Mouse (Mus musculus) regulatory T cell (primary cell): ENCODE data around the gene Fcrls.

Source experiments
- in situ Hi-C: fragments of 300-600 bp; cut with MboI, MseI; formaldehyde crosslinking; loops from one replicate; pipeline ENCODE4 v1.15.1; 2025; ENCODE audit warnings: high pct_unique_total_duplicates

Fcrls gene

DNA sequence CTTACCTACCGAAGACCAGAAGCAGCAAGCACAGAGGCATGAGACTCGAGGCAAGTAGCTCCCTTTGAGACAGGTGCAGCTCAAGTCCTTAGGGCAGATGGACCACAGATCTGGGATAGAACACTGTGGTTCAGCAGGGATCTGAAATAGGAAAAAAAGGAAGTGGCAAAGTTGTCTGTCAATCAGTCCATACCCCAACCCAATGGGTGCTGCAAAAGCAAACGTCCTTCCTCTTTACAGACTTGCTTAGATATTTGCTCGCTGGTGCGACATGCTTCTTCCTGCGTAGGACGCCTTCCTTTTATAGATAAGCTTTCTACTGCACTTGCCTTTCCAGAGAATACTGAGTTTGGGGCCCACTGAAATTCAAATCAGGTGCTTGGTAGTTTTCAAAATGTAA is at the start of gene Fcrls:
TSS of gene Fcrls (minus strand) at position 303 of the 400 bp plus-strand sequence.
- in situ Hi-C loops: no loop called here

DNA sequence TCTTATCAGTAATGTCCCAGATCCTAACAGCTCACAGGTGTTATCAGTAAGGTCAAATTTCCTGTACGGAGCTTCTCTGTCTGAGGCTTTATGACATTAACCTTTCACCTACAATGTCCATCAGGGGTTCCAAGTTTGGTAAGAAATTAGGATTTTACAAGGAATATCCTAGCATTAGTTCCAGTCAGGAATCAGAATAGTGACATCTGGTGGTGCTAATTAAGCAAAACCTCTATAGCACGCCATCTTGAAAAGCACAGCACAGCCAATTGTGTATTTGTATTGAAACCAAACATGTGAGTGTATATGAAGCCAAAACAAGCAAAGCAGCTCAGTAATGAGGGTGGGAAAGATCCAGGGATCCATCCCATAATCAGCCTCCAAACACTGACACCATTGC is 46.4 kb upstream of the Fcrls start:
- in situ Hi-C loops: no loop called here

DNA sequence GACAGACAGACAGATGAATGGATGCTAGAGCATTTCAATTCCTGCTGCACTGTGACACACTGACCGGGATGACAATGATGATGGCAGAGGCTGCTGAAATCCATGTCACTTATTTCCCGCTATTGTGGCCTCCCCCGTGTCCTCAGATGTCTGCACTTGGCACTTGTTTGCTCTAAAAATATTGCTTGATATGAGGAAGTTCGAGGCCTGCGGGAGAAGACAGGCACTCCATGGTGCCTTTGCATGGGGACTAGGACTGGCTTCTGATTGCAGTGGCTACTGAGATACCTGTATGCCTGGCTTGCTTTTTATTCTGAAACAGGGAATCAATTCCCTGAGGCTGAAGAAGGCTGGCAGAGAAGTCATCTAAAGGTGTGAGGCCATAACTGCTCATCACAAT is 36.4 kb upstream of the Fcrls start:
- in situ Hi-C loops: no loop called here

DNA sequence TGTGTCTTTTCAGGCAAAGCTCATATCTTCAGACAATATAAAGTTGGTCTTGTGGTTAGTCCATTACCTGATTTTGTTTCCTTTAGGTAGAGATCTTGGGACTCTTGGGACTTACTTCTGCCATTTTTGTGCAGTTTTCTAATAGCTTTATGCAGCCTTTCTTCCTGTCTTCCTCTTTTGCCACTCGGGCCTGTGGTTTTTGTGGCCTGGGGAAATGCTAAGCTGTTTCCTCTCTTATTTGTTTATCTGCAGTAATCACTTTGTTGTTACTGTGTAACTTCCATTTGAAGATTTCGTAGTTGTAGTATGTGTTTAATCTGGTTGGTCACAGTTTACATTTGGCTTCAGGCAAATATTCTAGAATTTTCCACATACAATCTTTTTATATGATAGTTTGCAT is 10.8 kb upstream of the Fcrls start:
- in situ Hi-C loops: no loop called here

DNA sequence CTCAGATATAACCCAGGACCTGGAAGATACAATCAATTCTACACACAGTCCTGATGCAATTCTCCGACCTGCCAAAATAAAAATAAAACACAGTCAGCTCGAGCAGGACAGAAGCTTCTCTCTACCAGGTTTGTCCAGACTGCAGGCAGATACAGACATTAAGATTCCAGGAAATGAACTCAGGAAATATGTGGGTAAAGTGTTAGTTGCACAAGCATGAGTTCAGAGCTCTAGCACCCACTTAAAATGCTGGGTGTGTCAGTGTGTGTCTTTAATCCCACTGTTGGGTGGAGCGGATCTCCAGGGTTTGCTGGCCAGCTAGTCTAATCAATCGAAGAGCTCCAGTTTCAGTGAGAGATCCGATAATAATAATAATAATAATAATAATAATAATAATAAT is 3.0 kb upstream of the Fcrls start:
- in situ Hi-C loops: no loop called here

DNA sequence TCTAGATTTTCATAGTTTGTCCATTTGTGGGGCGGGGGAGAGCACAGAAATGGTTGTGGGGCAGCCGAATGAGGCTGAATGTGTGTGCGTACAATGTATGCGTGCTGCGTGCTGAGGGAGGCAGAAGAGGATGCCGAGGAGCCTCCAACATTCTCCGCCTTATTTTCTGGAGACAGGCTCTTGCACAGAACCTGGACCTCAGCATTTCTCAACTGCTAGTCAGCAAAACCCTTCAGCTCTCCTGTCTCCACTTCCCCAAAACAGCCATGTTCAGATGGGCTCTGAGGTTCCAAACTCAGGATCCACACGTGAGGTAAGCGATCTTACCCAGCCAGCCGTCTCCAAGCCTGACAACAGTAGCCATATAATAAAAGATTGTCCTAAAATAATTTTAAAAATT is 8.3 kb downstream of the Fcrls start:
- in situ Hi-C loops: no loop called here

DNA sequence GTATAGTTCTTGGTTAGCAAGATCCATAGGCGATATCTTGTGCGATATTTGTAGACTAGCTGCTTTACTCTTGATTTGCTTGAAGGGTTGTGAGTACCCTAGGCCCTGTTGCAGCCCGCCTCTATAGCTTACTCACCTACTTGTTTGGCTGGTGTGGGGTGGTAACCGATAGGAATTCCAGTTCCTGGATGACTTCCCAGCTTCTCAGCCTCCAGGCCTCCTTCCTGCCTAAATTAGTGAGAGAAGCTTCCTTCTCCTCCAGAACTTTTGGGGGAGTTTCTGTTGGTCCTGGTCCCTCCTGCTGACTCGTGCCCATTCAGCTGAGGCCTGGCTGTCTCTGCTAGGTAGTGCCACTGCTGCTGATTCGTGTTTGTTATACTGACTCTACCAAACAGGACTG is 14.0 kb downstream of the Fcrls start:
- in situ Hi-C loops: loop anchor here (10.0 kb wide), 1 partner anchor 315 kb away; no protein-coding TSS in a partner anchor

DNA sequence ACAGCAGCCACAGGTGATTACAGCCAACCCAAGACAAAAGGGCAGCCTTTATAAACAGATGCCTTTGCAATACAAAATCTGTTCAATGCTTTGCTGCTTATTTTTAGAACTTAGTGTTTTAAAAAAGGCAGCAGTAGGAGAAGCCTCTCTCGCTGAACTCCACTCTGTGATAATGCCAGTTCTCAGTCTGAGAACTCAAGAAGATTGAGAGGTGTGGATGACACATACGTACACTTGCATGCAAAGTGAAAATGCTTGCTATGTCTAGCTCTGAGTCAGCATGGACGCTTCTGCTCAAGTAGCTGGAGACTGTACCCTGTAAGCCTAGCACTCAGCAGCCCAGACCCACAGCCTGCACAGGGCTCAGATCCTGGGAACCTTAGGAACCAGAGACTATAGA is 16.2 kb downstream of the Fcrls start:
- in situ Hi-C loops: loop anchor here (10.0 kb wide), 1 partner anchor 318 kb away; no protein-coding TSS in a partner anchor

DNA sequence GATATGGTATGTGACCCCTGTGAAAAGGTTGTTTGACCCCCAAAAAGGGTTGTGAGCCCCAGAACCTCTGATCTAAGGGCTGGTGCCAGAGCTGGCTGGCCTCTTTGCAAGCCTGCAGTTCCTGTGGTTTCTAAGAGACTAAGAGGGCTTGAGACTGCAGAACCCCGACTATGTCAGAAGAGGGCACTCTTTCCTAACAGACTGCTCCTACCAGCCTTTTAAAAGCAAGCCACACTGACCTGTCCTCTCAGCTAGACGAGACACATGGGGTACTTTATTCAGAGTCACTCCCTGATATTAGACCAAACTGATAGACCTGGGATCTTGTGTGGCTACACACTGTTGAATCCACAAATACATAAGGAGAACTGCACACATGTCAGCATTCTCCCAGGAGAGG is 19.9 kb downstream of the Fcrls start:
- in situ Hi-C loops: loop anchor here (5.0 to 10.0 kb wide), 3 partner anchors 169 to 321 kb away; no protein-coding TSS in a partner anchor

DNA sequence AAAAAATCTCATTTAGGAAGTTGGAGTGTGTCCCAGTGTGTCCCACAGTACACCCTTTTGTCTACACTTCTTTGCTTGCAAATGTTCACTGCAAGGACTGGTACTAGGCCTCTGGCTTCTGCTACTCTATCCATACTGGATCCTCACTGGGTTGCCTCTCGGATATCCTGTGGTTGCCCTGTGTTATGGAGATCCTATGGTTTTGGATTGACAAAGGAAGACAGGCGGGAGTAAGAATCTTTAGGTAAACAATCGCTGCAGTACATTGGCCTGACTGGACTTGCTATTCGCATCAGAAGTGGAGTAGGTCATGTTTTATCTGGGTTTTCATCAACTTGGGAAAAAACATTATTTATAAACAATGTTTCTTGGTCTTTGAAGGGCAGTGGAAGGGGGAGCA is 22.6 kb downstream of the Fcrls start:
- in situ Hi-C loops: loop anchor here (5.0 to 10.0 kb wide), 3 partner anchors 171 to 324 kb away; no protein-coding TSS in a partner anchor

DNA sequence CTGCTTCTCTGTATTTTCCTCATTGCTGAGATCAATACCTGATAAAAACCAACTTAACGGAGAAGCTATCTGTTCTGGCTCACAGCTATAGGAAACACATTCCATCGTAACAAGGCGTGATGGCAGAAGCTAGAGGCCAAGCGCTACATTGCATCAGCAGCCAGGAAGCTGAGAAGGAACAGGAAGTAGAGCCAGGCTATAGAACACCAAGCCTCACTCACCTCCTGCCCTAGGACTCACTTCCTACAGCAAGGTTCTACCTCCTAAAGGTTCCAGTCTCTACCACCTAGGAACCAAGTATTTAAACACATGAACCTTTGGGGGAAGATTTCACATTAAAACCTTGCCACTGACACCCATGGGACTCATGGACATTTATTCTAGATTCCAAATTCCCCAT is 39.9 kb downstream of the Fcrls start:
- in situ Hi-C loops: no loop called here

DNA sequence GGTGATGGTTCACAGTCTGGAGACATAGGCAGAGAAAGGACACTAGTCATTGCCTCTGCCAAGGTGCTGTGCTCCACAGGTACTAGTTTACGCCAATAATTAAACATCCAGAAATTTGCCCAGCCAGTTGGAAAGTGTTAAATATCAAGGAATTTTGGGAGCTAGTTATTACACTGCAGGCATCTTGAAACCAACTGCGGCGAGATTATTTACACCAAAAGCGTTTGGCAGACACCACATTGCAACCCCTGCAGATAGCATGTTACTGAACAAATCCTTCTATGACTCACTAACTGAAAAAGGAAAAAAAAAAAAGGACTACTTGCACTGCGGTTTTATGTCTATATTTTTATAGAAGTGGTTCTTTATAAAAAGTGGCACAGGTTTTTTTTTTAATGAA is 41.2 kb downstream of the Fcrls start:
- in situ Hi-C loops: no loop called here

DNA sequence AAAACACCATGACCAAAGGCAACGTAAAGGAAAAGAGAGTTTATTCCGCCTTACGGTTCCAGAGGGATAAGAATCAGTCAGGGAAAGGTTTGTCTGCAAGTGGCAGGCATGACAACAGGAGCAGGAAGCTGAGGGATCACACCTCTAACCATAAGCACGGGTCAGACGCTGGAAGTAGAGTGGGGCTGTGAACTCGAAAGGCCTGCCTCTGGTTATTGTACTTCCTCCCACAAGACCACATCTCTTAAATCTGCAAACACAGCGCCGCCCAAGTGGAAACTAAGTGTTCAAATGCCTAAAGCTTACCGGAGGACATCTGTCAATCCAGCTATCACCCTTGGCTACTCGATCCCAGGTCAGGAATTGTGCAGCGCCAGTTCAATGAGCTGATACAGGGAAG is 48.4 kb downstream of the Fcrls start:
- in situ Hi-C loops: no loop called here

DNA sequence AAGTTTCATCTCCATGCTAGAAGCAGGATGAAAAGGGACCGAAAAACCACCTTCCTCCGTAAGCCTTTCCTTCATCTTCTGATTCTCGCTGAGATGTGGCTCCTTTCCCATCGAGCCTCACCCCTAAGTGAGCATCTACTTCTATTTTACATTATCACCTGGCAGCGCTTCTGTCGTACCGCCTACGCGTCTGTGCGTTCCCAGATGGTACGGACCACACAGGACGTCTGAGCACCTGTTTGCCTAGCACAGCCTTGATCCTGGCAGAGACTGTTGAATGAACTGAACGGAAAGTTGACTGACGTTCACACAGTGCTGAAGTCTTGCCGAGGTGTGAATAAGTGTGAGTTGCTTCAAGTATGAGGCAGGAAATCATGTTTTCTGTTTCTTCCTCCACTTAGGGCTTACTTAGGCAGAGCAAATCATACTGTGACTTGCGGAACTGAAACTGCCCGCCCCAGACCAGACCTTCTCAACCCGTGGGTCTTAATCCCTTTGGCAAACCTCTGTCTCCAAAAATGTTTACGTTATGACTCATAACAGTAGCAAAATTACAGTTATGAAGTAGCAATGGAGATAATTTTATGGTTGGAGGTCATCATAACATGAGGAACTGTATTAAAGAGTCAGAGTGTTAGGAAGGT is 49.2 kb downstream of the Fcrls start:
- in situ Hi-C loops: no loop called here

DNA sequence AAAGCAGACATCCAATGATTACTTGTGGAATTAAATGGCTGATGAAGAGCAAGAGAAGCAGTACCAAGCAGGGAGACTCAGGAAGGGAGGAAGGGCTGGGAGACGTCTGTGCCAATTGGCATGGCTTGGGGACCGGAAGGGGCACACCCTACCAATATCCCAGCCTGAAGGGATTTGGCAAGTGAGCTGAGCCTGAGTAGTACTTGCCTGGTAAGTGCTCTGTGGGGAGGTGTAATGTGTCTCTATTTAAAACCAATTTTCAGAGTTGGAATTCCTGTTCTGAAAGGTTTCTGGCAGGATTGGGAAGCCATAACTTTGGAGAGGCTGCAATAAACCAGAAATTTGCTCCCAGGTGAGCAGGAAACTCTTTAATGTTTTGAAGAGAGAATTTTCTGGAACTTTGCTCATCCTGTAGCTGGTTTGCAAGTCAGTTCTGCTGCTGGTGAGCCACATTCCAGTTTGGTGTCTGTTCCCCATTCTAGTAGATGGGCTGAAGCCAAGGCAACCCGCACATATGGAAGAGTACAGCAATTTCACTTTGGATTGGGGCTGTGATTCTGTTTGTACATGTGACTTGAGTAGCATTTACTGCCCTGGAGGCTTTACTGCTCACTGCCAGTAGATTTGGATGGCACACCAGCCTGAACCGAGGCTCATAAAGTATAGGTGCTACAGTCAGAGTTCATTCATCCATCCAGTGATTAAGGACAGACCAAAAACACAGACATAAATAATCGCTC is 57.0 kb downstream of the Fcrls start:
- in situ Hi-C loops: no loop called here
